Mouse (Mus musculus): ENCODE results near the gene Bend7. TPM values are rescaled to one million over a fixed set of nuclear protein-coding genes. Genes with fewer than 3 reads are reported as not detected.

The Bend7 gene
- polyA plus RNA-seq (2015; fragmentation: Nextera tagmentation; extraction: Ambion mirVana): 6.5 and 7.1 TPM in 2 replicates

DNA sequence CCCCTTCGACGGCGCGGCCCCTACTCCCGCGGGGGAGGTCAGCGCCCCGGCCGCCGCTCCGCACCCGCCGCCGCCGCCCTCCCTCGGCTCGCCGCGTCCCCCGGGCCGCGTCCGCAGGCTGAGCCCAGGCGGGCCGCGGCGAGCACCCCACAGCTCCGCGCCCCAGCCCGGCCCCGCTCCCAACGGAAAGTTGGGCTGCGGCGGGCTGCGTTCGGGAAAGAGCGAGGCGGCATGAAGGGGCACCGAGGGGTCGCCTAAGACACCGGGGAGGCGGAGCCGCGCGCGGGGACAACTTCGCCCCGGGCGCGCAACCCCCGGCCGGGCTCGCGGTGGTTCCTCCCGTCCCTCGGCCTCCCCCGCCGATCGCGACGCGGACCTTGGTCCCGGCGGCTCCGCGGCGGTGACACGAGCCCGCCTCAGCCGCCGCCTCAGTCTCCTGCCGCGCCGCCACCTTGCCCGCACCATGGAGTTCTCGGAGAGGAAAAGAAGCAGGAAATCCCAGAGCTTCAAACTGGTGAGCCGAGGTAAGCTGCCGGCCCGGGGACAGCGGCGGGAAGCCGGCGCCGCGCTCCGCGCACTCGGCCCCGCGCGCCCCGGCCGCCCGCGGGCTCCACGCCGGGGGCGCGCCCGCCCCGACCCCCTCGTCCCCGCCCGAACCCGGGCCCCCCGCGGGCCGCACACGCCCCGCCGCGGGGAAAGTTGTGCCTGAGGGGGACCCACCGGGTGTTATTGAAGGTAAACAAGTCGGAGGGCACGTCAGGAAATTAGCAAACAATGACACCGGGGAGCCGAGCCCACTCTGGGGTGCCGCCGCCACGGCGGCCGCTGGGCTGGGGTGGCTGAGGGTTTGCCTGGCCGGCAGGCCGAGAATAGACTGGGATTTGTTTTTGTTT, at the start of gene Bend7:
Gene Bend7, plus strand, starts transcription at position 63 of the 893 bp plus-strand sequence.
- Histone ChIP-seq H3K4me3 (replicated peaks) (peak within 1 kb of the TSS; percentile 78), H3K4me2 (replicated peaks) (peak within 1 kb of the TSS; percentile 88), H3K27me3 (replicated peaks) (0 out of 2 replicates have a peak, but pooled peaks cover 2% of the 10 kb centered on the region), H3K9me3 (no peaks in the 10 kb centered on the region), H3K9ac (peak within 1 kb of the TSS; percentile 59), H3K27ac (peak within 1 kb of the TSS; percentile 46), H3K4me1 (replicated peaks) (peaks cover 6% of the 10 kb centered on the region; the same call in 1 of the 2 replicates), H3K36me3 (no peaks in the 10 kb centered on the region)
- under 1% methylated on average over 89 of the region's 124 CpGs for WGBS
- ATAC-seq: peak; percentile 89

DNA sequence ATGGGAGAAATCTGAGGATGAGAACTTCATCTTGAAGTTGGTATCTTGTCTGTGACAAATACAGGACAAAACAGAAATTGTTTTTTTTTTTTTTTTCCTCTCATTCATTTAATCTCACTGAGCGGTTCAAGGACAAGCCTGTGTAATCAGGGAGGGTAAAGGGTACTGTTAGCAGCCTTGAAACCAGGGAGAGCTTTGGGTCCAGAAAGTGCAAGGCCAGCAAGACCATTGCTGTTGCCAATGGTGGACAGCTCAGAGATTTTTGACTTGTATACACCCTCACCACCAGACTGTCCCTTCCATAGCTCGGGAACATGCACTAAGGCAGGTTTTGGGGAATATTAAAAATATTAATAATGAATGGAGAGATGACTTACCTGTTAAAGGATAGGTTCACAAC, 49.0 kb upstream of the Bend7 start:
- Histone ChIP-seq H3K4me1 (replicated peaks) (no peaks in the 10 kb centered on the region), H3K27me3 (replicated peaks) (no peaks in the 10 kb centered on the region), H3K9me3 (no peaks in the 10 kb centered on the region), H3K9ac (no peak overlapping the region), H3K4me2 (replicated peaks) (no peak overlapping the region), H3K36me3 (no peaks in the 10 kb centered on the region), H3K4me3 (replicated peaks) (no peak overlapping the region), H3K27ac (no peak overlapping the region)
- 70% methylated on average over 2 of the region's 2 CpGs for WGBS
- no peak for ATAC-seq

DNA sequence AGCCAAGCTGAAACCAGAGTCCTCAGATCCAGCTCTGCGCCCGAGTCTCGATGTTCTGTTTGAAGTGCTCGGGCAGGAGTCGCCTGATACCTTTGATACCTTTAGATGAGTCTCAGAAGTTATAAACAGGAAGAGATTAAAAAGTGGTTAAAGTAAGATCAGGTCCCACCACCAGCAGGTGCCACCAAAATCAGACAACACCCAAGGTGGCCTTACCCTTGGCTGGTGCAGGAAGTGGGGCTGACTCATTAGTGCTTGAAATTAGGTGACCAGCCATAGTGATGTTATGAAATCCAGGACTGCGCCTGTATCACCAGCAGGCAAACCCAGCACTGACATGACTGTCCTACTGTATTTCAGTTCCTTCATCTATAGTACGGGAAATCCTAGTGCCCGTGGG, 47.9 kb upstream of the Bend7 start:
- H3K27me3 ChIP-seq (replicated peaks): no peaks in the 10 kb centered on the region
- H3K9ac ChIP-seq: no peak overlapping the region
- H3K9me3 ChIP-seq: no peaks in the 10 kb centered on the region
- no peak overlapping the region for H3K4me2 ChIP-seq (replicated peaks)
- WGBS: 86% methylated on average over 8 of the region's 8 CpGs
- H3K36me3 ChIP-seq: no peaks in the 10 kb centered on the region
- H3K27ac ChIP-seq: no peak overlapping the region
- ATAC-seq: no peak
- no peak overlapping the region for H3K4me3 ChIP-seq (replicated peaks)
- no peaks in the 10 kb centered on the region for H3K4me1 ChIP-seq (replicated peaks)

GRCm38 (mm10) chr2:4671636-4672035, 46.0 kb upstream of the Bend7 start:
- H3K4me2 ChIP-seq (replicated peaks): no peak overlapping the region
- H3K9ac ChIP-seq: no peak overlapping the region
- WGBS: 83% methylated on average over 8 of the region's 8 CpGs
- no peak overlapping the region for H3K4me3 ChIP-seq (replicated peaks)
- no peaks in the 10 kb centered on the region for H3K9me3 ChIP-seq
- H3K4me1 ChIP-seq (replicated peaks): no peaks in the 10 kb centered on the region
- no peaks in the 10 kb centered on the region for H3K27me3 ChIP-seq (replicated peaks)
- H3K27ac ChIP-seq: no peak overlapping the region
- H3K36me3 ChIP-seq: no peaks in the 10 kb centered on the region
- no peak for ATAC-seq

GRCm38 (mm10) chr2:4679886-4680285, 37.7 kb upstream of the Bend7 start:
- Histone ChIP-seq H3K9me3 (no peaks in the 10 kb centered on the region), H3K4me3 (replicated peaks) (no peak overlapping the region)
- 91% methylated on average over 3 of the region's 3 CpGs for WGBS

GRCm38 (mm10) chr2:4711262-4711661, 6.4 kb upstream of the Bend7 start:
- Histone ChIP-seq H3K36me3 (no peaks in the 10 kb centered on the region), H3K27ac (no peak overlapping the region), H3K4me2 (replicated peaks) (no peak overlapping the region), H3K27me3 (replicated peaks) (no peaks in the 10 kb centered on the region), H3K9ac (no peak overlapping the region), H3K4me1 (replicated peaks) (no peaks in the 10 kb centered on the region), H3K9me3 (no peaks in the 10 kb centered on the region), H3K4me3 (replicated peaks) (no peak overlapping the region)
- no peak for ATAC-seq
- 51% methylated on average over 5 of the region's 5 CpGs for WGBS

More at GRCm38 (mm10) chr2:4679886-4680285, 37.7 kb upstream of the Bend7 start:
- Histone ChIP-seq H3K27ac (no peak overlapping the region), H3K4me1 (replicated peaks) (no peaks in the 10 kb centered on the region), H3K36me3 (no peaks in the 10 kb centered on the region), H3K27me3 (replicated peaks) (no peaks in the 10 kb centered on the region), H3K9ac (no peak overlapping the region), H3K4me2 (replicated peaks) (no peak overlapping the region)
- no peak for ATAC-seq

- Histone ChIP-seq H3K4me2 (replicated peaks) (peak overlapping the region; percentile 88), H3K9me3 (no peaks in the 10 kb centered on the region), H3K9ac (peak overlapping the region; percentile 59), H3K4me1 (replicated peaks) (peaks cover 6% of the 10 kb centered on the region; the same call in 1 of the 2 replicates), H3K27ac (no peak overlapping the region), H3K4me3 (replicated peaks) (peak overlapping the region; percentile 78), H3K36me3 (no peaks in the 10 kb centered on the region), H3K27me3 (replicated peaks) (0 out of 2 replicates have a peak, but pooled peaks cover 2% of the 10 kb centered on the region)
- 4% methylated on average over 49 of the region's 49 CpGs for WGBS
- ATAC-seq: peak; percentile 73
Observed at GRCm38 (mm10) chr2:4717081-4717768, 406 bp upstream of the Bend7 start.

- Histone ChIP-seq H3K4me2 (replicated peaks) (peak overlapping the region; percentile 15), H3K9me3 (no peaks in the 10 kb centered on the region), H3K36me3 (no peaks in the 10 kb centered on the region), H3K27ac (peak overlapping the region; percentile 45; the same call in 1 of the 2 replicates), H3K9ac (no peak overlapping the region), H3K4me1 (replicated peaks) (no peaks in the 10 kb centered on the region), H3K4me3 (replicated peaks) (no peak overlapping the region), H3K27me3 (replicated peaks) (no peaks in the 10 kb centered on the region)
- 58% methylated on average over 8 of the region's 8 CpGs for WGBS
- ATAC-seq: peak; percentile 76
Observed at GRCm38 (mm10) chr2:4723088-4723487, 5.5 kb downstream of the Bend7 start.

DNA sequence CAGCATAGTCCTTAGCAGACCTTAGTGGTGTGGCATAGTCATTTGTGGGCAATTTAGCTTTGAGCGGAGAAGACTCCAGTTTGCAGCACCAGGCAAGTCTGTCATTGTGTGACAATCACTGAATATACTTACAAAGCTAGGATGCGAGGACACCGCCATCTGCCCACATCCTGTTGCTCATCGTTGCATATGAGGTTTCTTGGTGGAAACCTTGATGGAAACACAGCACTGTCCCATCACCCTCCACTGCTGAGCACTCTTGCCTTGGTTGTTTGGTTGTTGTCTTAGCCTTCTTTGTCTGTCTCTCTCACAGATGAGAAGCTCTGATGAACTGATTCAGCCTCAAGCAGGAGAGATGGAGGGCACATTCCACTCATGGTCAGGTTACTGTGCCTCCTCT, 12.5 kb downstream of the Bend7 start:
- ATAC-seq: no peak
- no peak overlapping the region for H3K4me3 ChIP-seq (replicated peaks)
- 91% methylated on average over 4 of the region's 4 CpGs for WGBS

GRCm38 (mm10) chr2:4733971-4734370, 16.3 kb downstream of the Bend7 start:
- WGBS: 79% methylated on average over 1 of the region's 1 CpGs
- no peak for ATAC-seq

More for the DNA sequence above, 12.5 kb downstream of the Bend7 start:
- no peak overlapping the region for H3K4me2 ChIP-seq (replicated peaks)
- H3K9me3 ChIP-seq: no peaks in the 10 kb centered on the region
- no peaks in the 10 kb centered on the region for H3K36me3 ChIP-seq
- H3K4me1 ChIP-seq (replicated peaks): no peaks in the 10 kb centered on the region
- H3K27ac ChIP-seq: no peak overlapping the region
- no peak overlapping the region for H3K9ac ChIP-seq
- H3K27me3 ChIP-seq (replicated peaks): no peaks in the 10 kb centered on the region

GRCm38 (mm10) chr2:4736095-4736797, 18.6 kb downstream of the Bend7 start:
- Histone ChIP-seq H3K36me3 (no peaks in the 10 kb centered on the region), H3K4me1 (replicated peaks) (no peaks in the 10 kb centered on the region), H3K4me3 (replicated peaks) (no peak overlapping the region), H3K27ac (no peak overlapping the region), H3K9me3 (no peaks in the 10 kb centered on the region), H3K27me3 (replicated peaks) (no peaks in the 10 kb centered on the region), H3K9ac (no peak overlapping the region), H3K4me2 (replicated peaks) (no peak overlapping the region)
- 76% methylated on average over 7 of the region's 7 CpGs for WGBS
- ATAC-seq: no peak

More at GRCm38 (mm10) chr2:4733971-4734370, 16.3 kb downstream of the Bend7 start:
- Histone ChIP-seq H3K9ac (no peak overlapping the region), H3K36me3 (no peaks in the 10 kb centered on the region), H3K4me3 (replicated peaks) (no peak overlapping the region), H3K27me3 (replicated peaks) (no peaks in the 10 kb centered on the region), H3K4me1 (replicated peaks) (no peaks in the 10 kb centered on the region), H3K4me2 (replicated peaks) (no peak overlapping the region), H3K27ac (no peak overlapping the region), H3K9me3 (no peaks in the 10 kb centered on the region)

DNA sequence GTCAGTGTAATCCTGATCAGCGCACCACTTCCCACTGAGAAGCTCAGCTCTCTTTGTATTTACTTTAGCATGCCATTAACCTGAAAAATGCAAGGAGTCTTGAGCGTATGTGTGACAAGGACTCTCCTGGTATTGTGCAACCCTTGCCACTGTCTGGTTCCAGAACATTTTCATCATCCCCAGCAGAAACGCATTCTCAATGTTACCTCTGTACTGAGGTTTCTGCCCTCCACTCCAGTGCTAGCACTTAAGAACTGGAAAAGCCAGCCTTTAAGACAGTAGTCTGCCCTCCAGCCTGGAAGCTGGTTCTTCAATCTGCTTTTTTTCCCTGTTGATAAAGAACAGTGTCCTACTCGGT, 19.1 kb downstream of the Bend7 start:
- Histone ChIP-seq H3K4me2 (replicated peaks) (no peak overlapping the region), H3K27ac (no peak overlapping the region), H3K4me1 (replicated peaks) (no peaks in the 10 kb centered on the region), H3K27me3 (replicated peaks) (no peaks in the 10 kb centered on the region), H3K36me3 (no peaks in the 10 kb centered on the region), H3K4me3 (replicated peaks) (no peak overlapping the region), H3K9ac (no peak overlapping the region), H3K9me3 (no peaks in the 10 kb centered on the region)
- no peak for ATAC-seq
- 60% methylated on average over 4 of the region's 4 CpGs for WGBS
